Mouse (Mus musculus): ENCODE data around the gene Usp6nl.

The Usp6nl gene

DNA sequence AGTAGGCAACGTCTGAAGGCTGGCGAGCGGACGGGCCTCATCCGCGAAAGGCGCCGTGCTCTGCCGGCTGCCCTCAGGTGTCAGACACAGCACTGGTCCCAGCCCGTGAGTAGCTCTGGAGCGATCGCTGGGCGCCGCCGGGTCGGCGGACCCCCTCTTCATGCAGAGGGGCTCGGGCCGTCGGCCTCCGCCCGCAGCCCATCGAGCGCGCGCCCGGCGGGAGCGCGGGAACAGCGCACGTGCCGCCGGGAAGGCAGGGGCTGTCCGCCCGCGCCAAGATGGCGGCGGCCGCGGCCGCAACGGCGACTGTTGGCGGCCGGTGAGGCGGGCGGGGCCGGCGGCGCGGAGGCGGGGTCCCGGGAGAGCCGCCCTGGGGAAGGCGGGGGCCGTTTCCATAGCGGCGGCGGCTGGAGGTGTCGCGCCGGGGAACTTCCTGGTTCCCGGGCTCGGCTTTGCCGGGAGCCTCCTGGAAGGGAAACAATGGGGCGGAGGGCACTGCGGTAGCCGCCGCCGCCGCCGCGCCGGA is at the start of gene Usp6nl:
Gene Usp6nl, plus strand, starts transcription at position 292 of the 526 bp plus-strand sequence.
- peak; percentile 86 for DNase-seq (ENCODE audit: low read depth, low spot score)

DNA sequence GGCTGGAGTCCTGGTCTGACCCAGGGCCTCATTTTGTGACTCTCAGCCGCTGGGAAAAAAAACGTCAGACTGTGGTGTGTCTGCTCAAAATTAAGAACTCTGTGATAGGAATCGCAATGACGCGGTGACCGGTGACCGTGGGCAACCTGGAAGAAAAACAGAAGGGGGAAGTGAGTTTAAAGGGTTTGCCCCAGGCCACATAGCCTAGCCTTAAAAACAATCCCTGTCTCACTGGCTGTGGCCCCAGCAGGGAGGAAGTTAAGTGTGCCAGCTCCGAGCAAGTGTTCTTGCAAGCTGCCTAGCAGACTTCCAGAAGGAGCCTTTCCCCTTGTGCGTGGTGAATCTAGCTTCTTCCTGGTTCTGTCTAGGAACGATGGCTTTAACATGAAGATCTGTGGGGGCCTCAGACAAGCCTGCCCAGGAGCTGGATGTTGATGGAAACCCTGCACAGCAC is 49.0 kb upstream of the Usp6nl start:
- no peak for DNase-seq (ENCODE audit: low read depth, low spot score)

GRCm38 (mm10) chr2:6278813-6279530 is 43.5 kb upstream of the Usp6nl start:
- no peak for DNase-seq (ENCODE audit: low read depth, low spot score)

DNA sequence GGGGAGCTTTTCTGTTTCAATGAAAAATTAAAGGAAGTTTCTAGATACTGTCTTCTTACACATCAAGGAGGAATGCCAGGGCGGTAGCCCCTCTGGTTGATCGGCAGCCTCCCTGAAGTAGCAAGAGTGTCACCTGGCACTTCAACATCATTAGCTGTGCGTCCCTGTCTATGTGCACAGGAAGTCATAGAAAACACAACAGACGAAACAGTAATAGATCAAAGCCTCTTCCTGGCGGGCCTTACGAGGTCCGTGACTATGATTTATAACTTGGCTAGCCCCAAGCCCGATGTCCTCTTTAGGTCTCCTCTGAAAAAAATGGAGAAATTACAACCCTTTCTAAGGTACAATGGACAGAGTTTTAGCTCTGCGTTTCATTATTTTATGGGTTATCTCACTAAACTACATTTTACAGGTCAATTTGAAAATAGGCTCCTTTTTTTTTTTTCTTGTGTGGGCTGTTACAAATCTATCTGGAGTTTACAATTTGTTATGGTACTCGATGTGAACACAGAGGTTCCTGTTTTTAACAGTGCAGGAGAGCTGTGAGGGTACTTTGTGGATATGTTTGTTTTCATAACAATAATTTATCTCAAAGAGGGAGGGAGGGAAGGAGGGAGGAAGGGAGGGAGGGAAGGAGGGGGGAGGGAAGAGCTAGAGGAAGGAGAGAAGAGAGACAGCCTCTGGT is 42.7 kb upstream of the Usp6nl start:
- DNase-seq (ENCODE audit: low read depth, low spot score), result peak; percentile 21

DNA sequence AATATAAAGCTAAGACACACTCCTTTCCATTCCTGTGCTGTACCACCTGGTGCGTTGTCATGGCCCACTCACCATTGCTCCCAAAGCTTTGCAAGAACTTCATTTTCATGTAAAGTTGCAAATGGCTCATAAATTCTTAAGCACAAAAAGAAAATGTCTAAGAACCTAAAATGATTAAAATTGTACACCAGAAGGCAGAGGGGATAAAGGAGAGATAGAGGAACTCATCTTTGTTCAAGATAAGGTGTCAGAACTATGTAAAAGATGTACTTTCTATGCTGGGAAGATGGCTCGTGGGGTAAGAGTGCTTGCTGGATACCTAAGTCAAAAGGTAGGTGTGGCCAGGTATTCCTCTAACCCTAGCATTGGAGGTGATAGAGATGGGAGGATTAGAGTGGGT is 38.9 kb upstream of the Usp6nl start:
- no peak for DNase-seq (ENCODE audit: low read depth, low spot score)

DNA sequence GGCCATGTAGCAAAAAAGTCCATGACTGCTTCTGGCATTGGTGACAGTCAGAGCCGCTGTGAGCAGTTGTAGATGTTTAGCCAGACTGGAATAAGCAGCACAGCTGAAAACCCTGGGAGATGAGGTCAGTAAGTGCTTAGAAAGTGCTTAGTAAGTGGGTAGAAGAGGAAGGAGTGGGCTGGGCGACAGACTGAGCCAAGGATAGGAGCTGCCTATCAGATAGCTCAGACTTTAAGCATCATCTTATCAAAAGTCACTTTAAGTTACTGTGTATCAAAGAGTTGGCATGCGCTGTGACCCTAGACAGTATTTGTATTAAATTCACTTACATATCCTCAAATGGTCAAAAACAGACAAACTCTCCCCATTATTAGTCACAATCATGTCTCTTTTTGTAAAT is 37.7 kb upstream of the Usp6nl start:
- DNase-seq (ENCODE audit: low read depth, low spot score), result no peak

- no peak for DNase-seq (ENCODE audit: low read depth, low spot score)
These were observed 36.7 kb upstream of the Usp6nl start for GRCm38 (mm10) chr2:6285794-6286193.

DNA sequence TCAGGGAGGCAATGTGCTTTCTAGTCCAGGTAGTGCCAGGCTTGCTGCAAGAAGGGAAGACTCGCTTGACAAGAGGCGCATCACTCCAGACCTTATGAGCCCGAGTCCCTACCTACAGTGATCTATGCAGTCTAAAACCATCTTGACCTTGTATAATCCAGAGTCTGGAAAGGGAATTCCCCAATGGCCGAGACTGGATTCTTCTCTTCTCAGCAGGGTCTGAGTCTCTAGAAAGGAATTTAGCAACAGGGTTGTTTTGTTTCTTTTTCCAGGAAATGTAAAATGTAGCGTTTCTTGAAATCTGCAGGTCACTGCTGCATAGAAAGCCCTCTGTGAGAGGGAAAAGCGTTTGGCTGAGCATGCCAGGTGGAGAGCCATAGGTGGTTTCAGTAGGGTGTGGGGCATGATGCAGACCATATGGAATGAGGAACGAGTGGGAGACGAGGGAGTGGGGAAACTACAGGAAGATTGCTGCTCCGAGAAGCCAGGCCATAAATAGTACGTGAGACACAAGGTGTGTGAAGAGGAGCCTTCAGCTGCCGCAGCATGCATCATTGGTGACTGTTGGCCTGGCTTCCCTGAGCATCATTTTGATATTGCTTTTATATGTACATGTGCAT is 28.5 kb upstream of the Usp6nl start:
- DNase-seq (ENCODE audit: low read depth, low spot score), result no peak

DNA sequence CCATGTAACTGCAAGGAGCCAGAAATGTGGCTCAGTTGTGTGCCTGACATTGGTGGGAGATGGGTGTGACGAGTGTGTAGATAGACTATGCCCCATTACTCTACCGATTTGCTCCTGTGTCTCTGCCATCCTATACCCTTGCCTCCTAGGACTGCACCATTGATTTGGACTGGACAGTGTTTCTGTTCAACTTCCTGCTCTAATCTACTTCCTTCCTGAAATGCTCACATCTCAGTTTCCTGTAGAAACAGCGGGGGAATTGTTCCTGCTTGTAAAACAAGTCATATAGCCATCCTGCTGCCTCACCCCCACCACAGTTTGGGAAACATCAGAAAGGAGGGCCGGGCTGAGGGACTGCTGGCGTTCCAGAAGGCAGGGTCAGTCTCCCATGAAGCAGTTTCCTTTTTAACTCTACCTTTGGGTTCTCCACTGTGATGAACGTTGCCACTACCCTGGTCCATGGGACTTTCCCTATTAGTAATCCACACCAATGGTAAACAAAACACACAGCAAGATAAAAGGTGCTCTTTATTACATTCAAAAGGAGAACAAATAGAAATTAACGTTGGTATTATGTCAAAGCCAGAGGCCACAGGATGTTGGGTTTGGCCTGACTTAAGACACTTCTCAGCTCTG is 27.4 kb upstream of the Usp6nl start:
- DNase-seq (ENCODE audit: low read depth, low spot score), result no peak

DNA sequence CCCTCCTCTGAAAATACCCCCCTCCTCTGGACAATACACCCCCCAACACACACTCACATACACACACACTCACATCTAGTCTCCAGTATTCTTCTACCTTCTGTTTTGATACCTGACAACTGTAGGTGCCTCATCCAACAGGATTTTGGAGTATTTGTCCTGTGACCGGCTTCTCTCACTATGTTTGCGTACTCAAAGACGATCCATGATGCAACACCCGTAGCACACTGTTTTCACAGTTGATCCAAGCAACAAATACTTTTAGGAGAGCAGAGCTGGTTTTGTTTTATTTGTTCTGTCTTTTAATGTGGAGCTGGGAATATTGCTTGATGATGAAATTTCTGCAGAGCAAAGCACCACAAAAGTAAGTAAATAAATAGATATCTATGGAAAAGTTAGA is 17.7 kb upstream of the Usp6nl start:
- DNase-seq (ENCODE audit: low read depth, low spot score), result no peak

GRCm38 (mm10) chr2:6306861-6307260 is 15.6 kb upstream of the Usp6nl start:
- no peak for DNase-seq (ENCODE audit: low read depth, low spot score)

DNA sequence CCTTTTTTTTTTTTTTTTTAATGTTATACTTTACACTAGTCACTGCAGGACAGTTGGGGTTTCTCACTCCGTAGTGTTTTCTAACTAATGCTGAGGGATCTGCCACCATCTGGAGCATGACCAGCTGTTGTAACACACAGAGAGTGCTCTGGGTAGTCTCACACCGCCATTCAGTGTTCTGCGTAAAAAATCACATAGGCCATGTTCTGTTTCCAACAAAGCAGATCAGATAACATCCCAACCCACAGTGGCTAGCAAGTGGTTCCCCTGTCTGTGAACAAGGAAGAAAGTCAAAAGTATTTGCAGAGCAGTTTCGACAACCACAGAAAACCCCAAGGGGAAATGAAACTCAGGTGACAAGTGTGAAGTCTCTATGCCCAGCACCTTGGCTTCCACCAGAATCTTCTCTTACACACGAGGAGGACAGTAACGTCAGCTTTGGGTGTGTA is 13.1 kb upstream of the Usp6nl start:
- peak; percentile 72 for DNase-seq (ENCODE audit: low read depth, low spot score)

- no peak for DNase-seq (ENCODE audit: low read depth, low spot score)
These were observed 9.7 kb upstream of the Usp6nl start for GRCm38 (mm10) chr2:6312764-6313163.

- no peak for DNase-seq (ENCODE audit: low read depth, low spot score)
These were observed 8.7 kb upstream of the Usp6nl start for GRCm38 (mm10) chr2:6313733-6314132.

DNA sequence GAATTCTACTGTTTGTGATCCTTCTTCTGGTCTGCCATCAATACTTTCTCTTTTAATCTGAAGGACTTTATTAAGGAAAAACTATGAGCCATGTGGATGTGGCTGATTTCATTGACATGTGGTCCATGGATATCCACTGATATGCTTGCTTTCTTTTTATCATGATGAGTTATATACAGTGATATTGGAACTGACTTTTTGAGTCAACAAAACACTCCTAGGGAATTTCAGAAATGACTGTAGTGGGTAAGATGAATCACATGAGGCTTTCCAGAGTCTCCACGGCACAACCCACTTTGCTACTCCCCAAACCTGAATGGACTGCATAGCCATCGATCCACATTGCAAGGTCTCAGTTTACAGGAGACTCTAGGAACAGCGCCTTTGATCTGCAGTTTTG is 2.3 kb upstream of the Usp6nl start:
- DNase-seq (ENCODE audit: low read depth, low spot score), result peak; percentile 11

DNA sequence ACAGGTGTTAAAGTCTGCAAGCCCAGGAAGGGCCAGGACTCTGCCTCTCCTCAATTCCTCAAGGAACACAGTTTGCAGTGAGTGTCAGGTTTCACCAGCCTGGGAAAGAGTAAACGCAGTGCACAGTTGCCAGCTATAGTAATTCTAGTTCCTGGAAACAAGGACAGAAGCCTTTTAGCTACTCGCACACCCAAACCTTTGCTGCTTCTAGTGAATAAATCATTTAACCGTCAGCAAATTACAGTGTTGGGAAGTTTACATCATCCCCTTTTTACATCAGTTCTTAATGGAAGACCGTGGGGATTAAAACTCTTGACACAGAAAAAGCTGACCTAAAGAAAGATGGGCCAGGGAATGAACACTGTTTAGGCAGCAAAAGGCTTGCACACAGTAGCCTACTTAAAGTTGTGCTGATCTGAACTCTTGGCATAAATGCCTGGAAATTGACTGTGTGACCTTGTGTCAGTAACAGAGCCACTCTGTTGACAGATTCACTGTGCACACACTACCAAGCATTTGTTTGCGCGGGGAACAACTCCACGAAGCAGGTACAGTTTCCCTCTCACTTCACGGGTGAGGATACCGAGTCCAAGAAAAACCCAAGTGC is 595 bp upstream of the Usp6nl start:
- peak; percentile 12 for DNase-seq (ENCODE audit: low read depth, low spot score)

DNA sequence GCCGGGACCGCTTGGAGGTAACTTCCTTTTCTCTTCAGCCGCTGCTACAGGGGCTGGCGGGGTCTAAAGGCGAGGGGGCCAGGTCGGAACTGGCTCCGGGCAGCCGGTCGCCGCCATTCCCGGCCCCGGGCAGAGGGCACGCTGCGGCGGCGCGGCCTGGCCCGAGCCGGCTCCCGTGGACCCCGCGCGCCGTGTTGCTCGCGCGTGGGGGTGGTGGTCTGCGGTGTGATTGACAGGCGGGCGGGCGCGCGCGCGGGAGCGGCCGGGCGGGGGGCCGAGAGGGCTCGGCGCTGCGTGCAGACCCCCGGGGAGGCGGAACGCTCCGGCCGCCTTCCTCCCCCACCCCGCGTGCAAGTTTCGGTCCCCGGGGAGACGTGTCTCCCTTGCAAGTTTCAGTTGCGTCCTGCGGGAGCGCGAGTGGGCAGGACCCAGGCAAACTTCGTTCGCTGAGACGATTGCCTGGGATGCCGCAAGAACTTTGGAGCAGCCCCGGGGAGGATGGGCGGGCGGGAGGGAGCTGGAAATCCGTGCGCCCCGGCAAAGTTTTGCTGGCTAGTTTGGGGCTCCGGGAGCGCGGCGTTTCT is 563 bp downstream of the Usp6nl start:
- DNase-seq (ENCODE audit: low read depth, low spot score), result peak; percentile 51

DNA sequence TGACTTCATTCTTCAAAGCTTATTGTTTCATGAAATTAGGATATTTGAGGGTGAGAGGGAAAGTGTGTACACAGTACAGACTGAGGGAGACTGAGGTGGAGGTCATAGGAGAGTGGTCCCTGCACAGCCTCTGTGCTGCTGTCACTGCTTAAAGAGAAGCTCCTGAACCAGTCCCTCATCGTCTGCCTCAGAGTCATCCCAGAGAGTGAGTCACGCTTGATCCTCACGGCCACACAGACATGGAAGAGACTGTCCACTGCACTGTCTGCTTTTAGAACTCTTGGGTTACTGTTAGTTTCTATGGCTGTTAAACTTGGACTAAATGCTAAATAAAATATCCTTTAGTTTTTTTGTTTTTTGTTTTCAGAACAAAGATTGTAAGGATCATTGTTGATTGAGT is 3.2 kb downstream of the Usp6nl start:
- no peak for DNase-seq (ENCODE audit: low read depth, low spot score)

- DNase-seq (ENCODE audit: low read depth, low spot score), result no peak
These were observed 6.5 kb downstream of the Usp6nl start for GRCm38 (mm10) chr2:6328927-6329326.

DNA sequence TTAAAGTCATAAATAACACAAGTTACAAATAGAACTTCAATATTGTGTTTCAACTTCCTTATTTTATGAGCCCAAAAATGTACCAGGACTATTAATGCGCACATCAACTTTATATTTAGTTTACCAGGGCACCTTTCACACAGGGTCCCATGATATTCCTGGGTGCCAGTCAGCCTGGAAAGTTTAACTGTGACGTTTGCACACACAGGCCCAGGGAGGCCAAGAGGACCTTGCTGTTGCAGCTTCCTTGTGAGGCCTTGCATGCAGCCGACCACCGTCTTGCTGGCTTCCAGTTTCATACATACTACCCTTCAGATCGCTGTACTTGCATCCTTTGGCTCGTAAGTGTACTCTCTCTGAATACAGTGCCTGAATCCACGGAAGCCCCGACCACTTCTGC is 8.3 kb downstream of the Usp6nl start:
- DNase-seq (ENCODE audit: low read depth, low spot score), result no peak
